Mouse (Mus musculus): ENCODE measurements around the gene Mtif3. TPM values are rescaled to one million over a fixed set of nuclear protein-coding genes. Genes with fewer than 3 reads are reported as not detected.
A peak's percentile ranks its signal among the peaks of the same experiment; 100 is the strongest.

The Mtif3 gene
- 19.8 and 21.8 TPM in 2 replicates for polyA plus RNA-seq (2014; fragmentation: Nextera tagmentation; extraction: Ambion mirVana)

- H3K4me1 ChIP-seq (ENCODE audit: insufficient read depth): no peaks in the 10 kb centered on the region
- TF ChIP-seq CTCF (IDR thresholded peaks at IDR 0.05; ENCODE audit: low read depth): no peak
- DNase-seq: peak; percentile 92
- H3K9ac ChIP-seq: peak within 1 kb of the TSS; percentile 83
- no peaks in the 10 kb centered on the region for H3K9me3 ChIP-seq (ENCODE audit: low read depth, low read length)
- H3K27ac ChIP-seq (ENCODE audit: low read depth): peak within 1 kb of the TSS; percentile 60; the same call in 1 of the 2 replicates
- peak; percentile 86 for ATAC-seq (ENCODE audit: insufficient read depth)
- H3K36me3 ChIP-seq (ENCODE audit: insufficient read depth): peaks cover 15% of the 10 kb centered on the region
- peak within 1 kb of the TSS; percentile 81 for H3K4me3 ChIP-seq (ENCODE audit: low read depth, low read length)
- H3K4me2 ChIP-seq: peak within 1 kb of the TSS; percentile 72
- H3K27me3 ChIP-seq (ENCODE audit: insufficient read depth, low read length): no peaks in the 10 kb centered on the region
- 1% methylated on average over 46 of the region's 46 CpGs for WGBS
Observed at GRCm38 (mm10) chr5:146963118-146963936, at the start of gene Mtif3. Gene Mtif3, minus strand, starts transcription at chr5:146963800.

GRCm38 (mm10) chr5:147011333-147011732, 47.7 kb upstream of the Mtif3 start:
- no peaks in the 10 kb centered on the region for H3K4me1 ChIP-seq (ENCODE audit: insufficient read depth)
- no peak overlapping the region for H3K9ac ChIP-seq
- H3K9me3 ChIP-seq (ENCODE audit: low read depth, low read length): no peaks in the 10 kb centered on the region
- H3K27ac ChIP-seq (ENCODE audit: low read depth): no peak overlapping the region
- no peak overlapping the region for H3K4me2 ChIP-seq
- H3K36me3 ChIP-seq (ENCODE audit: insufficient read depth): peaks cover 5% of the 10 kb centered on the region; the same call in 1 of the 2 replicates
- ATAC-seq (ENCODE audit: insufficient read depth) (no peak), DNase-seq (no peak)
- no peak overlapping the region for H3K4me3 ChIP-seq (ENCODE audit: low read depth, low read length)
- 82% methylated on average over 10 of the region's 10 CpGs for WGBS
- H3K27me3 ChIP-seq (ENCODE audit: insufficient read depth, low read length): no peaks in the 10 kb centered on the region
- TF ChIP-seq CTCF (IDR thresholded peaks at IDR 0.05; ENCODE audit: low read depth): no peak

- 0 out of 2 replicates have a peak, but pooled peaks have one; percentile 12 for TF ChIP-seq CTCF (IDR thresholded peaks at IDR 0.05; ENCODE audit: low read depth)
- no peak overlapping the region for H3K4me2 ChIP-seq
- H3K27me3 ChIP-seq (ENCODE audit: insufficient read depth, low read length): no peaks in the 10 kb centered on the region
- H3K27ac ChIP-seq (ENCODE audit: low read depth): no peak overlapping the region
- no peaks in the 10 kb centered on the region for H3K36me3 ChIP-seq (ENCODE audit: insufficient read depth)
- H3K4me3 ChIP-seq (ENCODE audit: low read depth, low read length): no peak overlapping the region
- 59% methylated on average over 1 of the region's 1 CpGs for WGBS
- H3K4me1 ChIP-seq (ENCODE audit: insufficient read depth): no peaks in the 10 kb centered on the region
- no peaks in the 10 kb centered on the region for H3K9me3 ChIP-seq (ENCODE audit: low read depth, low read length)
- H3K9ac ChIP-seq: no peak overlapping the region
- DNase-seq: no peak
- no peak for ATAC-seq (ENCODE audit: insufficient read depth)
Observed at GRCm38 (mm10) chr5:147003303-147003702, 39.7 kb upstream of the Mtif3 start.

GRCm38 (mm10) chr5:147001312-147001711, 37.7 kb upstream of the Mtif3 start:
- H3K27ac ChIP-seq (ENCODE audit: low read depth): no peak overlapping the region
- H3K27me3 ChIP-seq (ENCODE audit: insufficient read depth, low read length): no peaks in the 10 kb centered on the region
- WGBS: 79% methylated on average over 4 of the region's 4 CpGs
- DNase-seq (no peak), ATAC-seq (ENCODE audit: insufficient read depth) (no peak)
- H3K9ac ChIP-seq: no peak overlapping the region
- no peaks in the 10 kb centered on the region for H3K9me3 ChIP-seq (ENCODE audit: low read depth, low read length)
- H3K4me2 ChIP-seq: no peak overlapping the region
- no peak overlapping the region for H3K4me3 ChIP-seq (ENCODE audit: low read depth, low read length)
- no peaks in the 10 kb centered on the region for H3K36me3 ChIP-seq (ENCODE audit: insufficient read depth)
- H3K4me1 ChIP-seq (ENCODE audit: insufficient read depth): no peaks in the 10 kb centered on the region
- peak; percentile 21; the same call in 1 of the 2 replicates for TF ChIP-seq CTCF (IDR thresholded peaks at IDR 0.05; ENCODE audit: low read depth)

GRCm38 (mm10) chr5:146998802-146999201, 35.2 kb upstream of the Mtif3 start:
- H3K4me3 ChIP-seq (ENCODE audit: low read depth, low read length): no peak overlapping the region
- H3K27ac ChIP-seq (ENCODE audit: low read depth): no peak overlapping the region
- 0 out of 2 replicates have a peak, but pooled peaks have one; percentile 31 for TF ChIP-seq CTCF (IDR thresholded peaks at IDR 0.05; ENCODE audit: low read depth)
- no peaks in the 10 kb centered on the region for H3K4me1 ChIP-seq (ENCODE audit: insufficient read depth)
- ATAC-seq (ENCODE audit: insufficient read depth): no peak
- H3K4me2 ChIP-seq: no peak overlapping the region
- no peak overlapping the region for H3K9ac ChIP-seq
- H3K9me3 ChIP-seq (ENCODE audit: low read depth, low read length): no peaks in the 10 kb centered on the region
- 90% methylated on average over 12 of the region's 12 CpGs for WGBS
- no peaks in the 10 kb centered on the region for H3K27me3 ChIP-seq (ENCODE audit: insufficient read depth, low read length)
- no peaks in the 10 kb centered on the region for H3K36me3 ChIP-seq (ENCODE audit: insufficient read depth)
- no peak for DNase-seq

DNA sequence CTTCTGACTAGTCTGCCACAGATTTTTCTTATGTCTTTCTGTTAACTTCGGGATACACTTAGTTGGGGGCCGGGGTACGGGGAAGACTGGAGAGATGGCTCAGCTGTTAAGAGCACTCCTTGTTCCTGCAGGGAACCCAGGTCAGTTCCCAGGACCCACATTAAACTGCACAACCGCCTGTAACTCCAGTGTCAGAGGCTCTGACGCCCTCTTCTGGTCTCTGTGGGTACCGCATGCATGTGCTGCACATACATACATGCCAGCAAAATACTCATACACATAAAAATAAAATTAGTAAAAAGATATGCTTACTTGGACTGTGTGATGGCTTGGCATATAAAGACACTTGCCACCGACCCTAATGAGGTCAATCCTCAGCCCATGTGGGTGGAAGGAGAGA, 33.2 kb upstream of the Mtif3 start:
- DNase-seq (no peak), ATAC-seq (ENCODE audit: insufficient read depth) (no peak)
- Histone ChIP-seq H3K27me3 (ENCODE audit: insufficient read depth, low read length) (no peaks in the 10 kb centered on the region), H3K4me2 (no peak overlapping the region), H3K4me1 (ENCODE audit: insufficient read depth) (no peaks in the 10 kb centered on the region), H3K9me3 (ENCODE audit: low read depth, low read length) (no peaks in the 10 kb centered on the region), H3K9ac (no peak overlapping the region), H3K36me3 (ENCODE audit: insufficient read depth) (no peaks in the 10 kb centered on the region), H3K4me3 (ENCODE audit: low read depth, low read length) (no peak overlapping the region), H3K27ac (ENCODE audit: low read depth) (no peak overlapping the region)
- WGBS: 83% methylated on average over 7 of the region's 7 CpGs
- peak; percentile 21; the same call in 1 of the 2 replicates for TF ChIP-seq CTCF (IDR thresholded peaks at IDR 0.05; ENCODE audit: low read depth)

DNA sequence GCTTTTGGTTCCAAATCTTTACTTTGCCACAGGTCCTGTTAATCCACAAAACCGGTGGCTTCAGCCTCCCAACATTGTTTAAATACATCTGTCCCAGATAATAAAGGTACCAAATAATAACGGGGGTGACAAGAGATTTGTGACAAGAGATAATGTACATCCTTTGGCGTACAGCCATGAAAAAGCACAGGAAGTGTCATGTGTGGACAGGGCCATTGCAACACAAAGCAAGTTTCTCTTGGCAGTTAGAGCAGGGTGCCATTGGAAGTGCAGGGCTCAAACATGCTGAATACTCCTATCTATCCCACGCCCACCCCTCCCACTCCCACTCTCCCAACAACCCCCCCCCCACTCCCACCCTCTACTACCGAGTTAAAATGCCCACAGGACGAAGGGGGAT, 31.4 kb upstream of the Mtif3 start:
- Histone ChIP-seq H3K27me3 (ENCODE audit: insufficient read depth, low read length) (no peaks in the 10 kb centered on the region), H3K9me3 (ENCODE audit: low read depth, low read length) (no peaks in the 10 kb centered on the region), H3K4me1 (ENCODE audit: insufficient read depth) (no peaks in the 10 kb centered on the region), H3K4me3 (ENCODE audit: low read depth, low read length) (no peak overlapping the region), H3K9ac (no peak overlapping the region), H3K27ac (ENCODE audit: low read depth) (no peak overlapping the region), H3K4me2 (no peak overlapping the region), H3K36me3 (ENCODE audit: insufficient read depth) (no peaks in the 10 kb centered on the region)
- TF ChIP-seq CTCF (IDR thresholded peaks at IDR 0.05; ENCODE audit: low read depth): no peak
- WGBS: 20% methylated on average over 6 of the region's 6 CpGs
- DNase-seq: peak; percentile 63
- ATAC-seq (ENCODE audit: insufficient read depth): peak; percentile 65

All from lung, embryonic 14.5 days (tissue).